Mouse (Mus musculus) kidney, adult 9 months (tissue): Measurements from ENCODE around the gene Fgg.

Source experiments
- DNase-seq: peaks from one replicate; pipeline ENCODE4 v3.0.0; 2022

Gene Fgg

DNA sequence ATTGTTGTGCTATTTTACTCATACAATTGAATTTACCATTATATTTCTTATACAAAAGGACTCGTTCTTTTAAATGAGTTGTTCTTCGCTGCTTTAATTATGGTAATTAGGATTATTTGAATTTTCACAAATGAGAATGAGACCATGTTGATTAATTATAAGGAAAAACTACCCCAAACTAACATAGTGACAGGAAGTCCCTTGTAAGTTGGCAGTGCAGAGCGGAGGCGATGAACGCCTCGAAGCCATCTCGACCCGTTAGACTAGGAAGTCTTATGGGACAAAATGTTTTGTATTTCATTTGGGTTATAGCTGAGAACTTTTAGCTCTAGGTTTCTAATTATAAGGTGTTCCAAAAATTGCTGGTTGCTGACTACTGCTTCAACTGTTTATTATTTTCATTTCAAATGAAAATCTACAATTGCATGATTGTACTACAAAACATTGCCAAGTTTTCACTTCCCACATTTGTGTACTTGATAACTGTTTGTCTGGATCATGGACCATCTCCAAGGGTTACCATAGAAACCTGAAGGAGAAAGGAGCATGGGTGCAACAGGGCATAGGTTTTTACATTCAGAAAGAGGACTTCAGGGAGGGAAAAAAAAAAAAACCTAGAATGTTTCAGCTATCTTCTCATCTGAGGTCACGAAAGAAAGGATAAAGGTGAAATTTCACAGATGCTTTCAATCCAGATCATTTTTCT, 20.2 kb downstream of the Fgg start:
- DNase-seq = no peak

DNA sequence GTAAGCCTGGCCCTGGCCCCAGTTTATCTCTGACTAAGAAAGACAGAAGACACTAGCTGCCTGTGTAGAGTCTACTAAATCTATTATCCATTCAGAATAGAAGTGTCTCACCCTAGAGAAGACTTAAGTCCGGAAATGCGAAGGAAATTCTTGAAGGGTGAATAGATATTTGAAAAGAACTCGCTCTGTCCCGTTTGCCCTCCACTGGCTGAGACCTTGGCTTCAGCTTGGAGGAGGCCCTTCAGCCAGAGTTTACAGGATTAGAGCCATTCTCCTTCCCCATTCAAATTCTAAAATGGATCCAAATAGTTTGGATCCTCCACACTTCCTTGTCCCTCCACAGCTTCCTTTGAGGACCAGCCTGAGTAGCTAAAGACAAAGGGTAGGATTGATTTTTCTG, 22.8 kb downstream of the Fgg start:
- no peak for DNase-seq

DNA sequence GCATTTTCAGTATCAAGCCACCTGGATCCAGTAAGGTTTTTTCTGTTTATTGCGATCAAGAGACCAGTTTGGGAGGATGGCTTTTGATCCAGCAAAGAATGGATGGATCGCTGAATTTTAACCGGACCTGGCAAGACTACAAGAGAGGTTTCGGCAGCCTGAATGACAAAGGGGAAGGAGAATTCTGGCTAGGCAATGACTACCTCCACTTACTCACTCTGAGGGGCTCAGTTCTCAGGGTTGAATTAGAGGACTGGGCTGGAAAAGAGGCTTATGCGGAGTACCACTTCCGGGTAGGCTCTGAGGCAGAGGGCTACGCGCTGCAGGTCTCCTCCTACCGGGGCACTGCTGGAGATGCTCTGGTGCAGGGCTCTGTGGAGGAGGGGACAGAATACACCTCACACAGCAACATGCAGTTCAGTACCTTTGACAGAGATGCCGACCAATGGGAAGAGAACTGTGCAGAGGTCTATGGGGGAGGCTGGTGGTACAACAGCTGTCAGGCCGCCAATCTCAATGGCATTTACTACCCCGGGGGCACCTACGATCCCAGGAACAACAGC, 25.3 kb downstream of the Fgg start:
- DNase-seq = no peak

DNA sequence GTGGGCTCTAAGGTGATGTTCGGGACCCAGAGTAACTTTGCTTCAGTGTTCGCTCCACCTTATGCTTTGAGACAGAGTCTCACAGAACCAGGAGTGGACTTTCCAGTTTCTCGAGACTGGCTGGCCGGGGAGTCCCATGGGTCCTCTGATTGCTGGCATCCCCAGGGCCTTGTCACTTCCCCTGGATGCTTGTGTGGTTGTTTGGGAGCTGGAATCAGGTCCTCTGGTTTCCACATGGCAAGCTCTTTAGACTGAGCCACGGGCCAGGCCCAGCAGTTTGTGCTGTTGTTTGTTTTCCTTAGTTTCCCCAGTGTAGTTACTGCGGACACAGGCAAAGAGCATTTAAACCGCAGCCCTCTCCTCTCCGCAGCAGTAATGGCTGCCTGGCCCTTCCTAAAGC, 26.3 kb downstream of the Fgg start:
- DNase-seq = no peak

DNA sequence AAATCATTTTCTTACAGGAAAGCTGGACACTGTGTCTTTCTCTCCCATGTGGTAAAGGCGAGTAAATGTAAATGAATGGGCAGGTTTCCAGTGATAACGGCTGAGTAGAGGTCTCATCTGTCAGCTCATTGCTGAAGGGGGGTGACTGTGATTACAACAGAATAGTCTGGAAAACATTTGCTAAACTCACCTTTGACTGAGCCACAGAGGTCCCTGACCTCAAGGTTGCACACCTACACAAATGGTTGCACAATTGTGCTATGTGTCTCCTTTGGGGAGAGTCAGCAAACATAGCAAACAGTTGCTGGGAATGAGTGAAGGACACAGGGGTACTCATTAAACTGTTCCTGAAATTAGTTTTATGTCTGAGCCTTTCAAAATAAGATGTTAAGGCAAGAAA, 31.3 kb downstream of the Fgg start:
- peak; percentile 29 for DNase-seq

DNA sequence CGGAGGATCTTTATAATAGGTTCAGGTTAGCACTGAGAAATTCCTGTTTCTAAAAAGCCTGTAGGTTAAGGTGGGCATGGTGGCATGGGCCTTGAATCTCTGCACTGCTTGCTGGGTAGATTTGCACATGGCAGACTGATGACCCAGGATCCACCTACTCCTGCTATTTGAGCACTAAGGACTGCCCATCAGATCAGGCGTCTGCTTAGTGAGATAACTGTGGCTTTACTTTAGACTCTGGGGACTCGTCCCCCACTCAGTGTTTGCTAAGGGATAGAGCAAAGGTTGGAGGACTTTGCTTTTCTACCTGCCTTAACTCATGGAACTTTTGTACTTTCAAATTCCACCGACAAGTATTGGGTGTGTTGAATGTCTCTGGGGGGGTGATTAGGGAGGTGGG, 32.1 kb downstream of the Fgg start:
- no peak for DNase-seq

GRCm38 (mm10) chr3:83042451-83042850, 34.9 kb downstream of the Fgg start:
- no peak for DNase-seq

DNA sequence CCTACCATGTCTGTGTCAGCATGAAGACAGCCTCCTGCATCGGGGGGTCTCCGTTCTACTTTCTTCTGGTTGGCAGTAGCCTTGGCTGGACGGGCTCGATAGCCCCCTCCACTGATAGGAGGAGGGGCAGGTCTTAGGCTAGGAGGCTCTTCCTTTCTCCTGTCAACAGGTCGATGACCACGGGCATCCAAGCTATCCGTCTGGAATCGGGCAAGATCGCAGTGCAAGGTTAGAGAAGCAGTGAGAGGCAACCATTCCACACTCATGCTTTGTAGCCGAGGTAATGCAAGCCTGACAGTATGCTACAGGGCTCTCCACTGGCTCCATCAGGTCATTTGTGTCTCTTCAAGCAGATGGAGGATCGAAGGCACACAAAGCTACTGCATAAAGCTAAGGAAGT, 39.1 kb downstream of the Fgg start:
- DNase-seq = no peak

GRCm38 (mm10) chr3:83049680-83050079, 42.2 kb downstream of the Fgg start, which contains the start of gene Fgb:
TSS of gene Fgb (minus strand) at chr3:83049863.
- DNase-seq = no peak

DNA sequence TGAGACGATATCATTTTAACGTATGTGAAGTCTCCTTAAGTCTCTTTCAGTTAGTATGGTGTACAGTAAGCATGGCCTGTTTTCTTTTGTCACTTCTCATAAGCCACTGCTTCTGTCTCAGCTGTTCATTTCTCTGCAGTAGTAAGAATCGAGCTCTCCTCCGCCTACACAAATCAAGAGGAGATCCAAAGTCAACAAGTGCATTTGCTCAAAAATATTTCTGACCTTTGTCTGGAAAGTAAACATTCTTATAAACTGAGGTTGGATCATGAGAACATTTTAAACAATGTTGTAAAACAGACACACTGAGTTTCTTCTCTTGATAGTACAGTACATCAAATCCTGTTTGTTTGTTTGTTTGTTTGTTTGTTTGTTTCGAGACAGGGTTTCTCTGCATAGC, 43.1 kb downstream of the Fgg start:
- DNase-seq = no peak

DNA sequence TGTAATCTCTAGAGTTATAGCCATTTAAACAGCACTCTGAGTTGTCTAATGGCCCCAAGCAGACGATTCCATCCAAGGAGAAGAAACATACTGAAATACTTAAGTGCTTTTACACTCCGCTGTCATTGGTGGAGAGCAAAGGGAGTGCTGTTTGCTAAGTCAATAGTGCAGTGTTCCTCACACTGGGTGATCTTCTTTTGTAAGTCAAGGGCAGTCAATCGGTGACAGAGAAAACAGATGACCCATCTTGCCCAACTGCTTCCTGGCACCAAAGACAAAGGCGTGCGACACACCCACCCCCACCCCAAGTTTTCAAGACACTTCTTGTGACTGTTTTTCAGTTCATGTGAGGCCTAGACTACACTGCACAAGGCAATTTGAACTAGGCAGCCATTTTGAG, 44.6 kb downstream of the Fgg start:
- no peak for DNase-seq

- DNase-seq = no peak
These were observed 45.6 kb downstream of the Fgg start for GRCm38 (mm10) chr3:83053126-83053525.

DNA sequence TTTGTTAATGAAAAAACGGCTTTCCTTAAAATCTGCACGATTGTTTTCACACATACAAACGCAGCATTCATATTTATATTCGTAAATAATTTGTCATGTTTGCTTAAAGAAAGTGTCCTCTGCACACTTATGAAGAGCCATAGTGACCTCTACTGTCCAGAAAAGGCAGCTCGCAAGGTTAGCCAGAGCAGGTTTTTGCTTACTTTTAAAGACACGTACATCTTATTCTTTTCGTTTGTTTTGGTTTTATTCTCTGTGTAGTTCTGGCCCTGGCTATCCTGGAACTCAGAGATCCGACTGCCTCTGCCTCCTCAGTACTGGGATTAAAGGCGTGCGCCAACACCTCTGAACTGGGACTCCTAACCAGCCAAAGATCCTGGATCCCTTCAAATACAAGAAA, 46.2 kb downstream of the Fgg start:
- DNase-seq = peak; percentile 59

GRCm38 (mm10) chr3:83054759-83055158, 47.2 kb downstream of the Fgg start:
- no peak for DNase-seq

- peak; percentile 98 for DNase-seq
These were observed 47.9 kb downstream of the Fgg start, which contains the start of gene Plrg1 for GRCm38 (mm10) chr3:83055281-83056038. TSS of gene Plrg1 (plus strand) at chr3:83055522.

GRCm38 (mm10) chr3:83057046-83057445, 49.5 kb downstream of the Fgg start:
- no peak for DNase-seq
